Mouse (Mus musculus) stomach, embryonic 14.5 days (tissue): Measurements from ENCODE around the gene Calhm2. TPM values are rescaled to one million over a fixed set of nuclear protein-coding genes. Genes with fewer than 3 reads are reported as not detected.

Source experiments
- ATAC-seq: fragments of 200-750 bp; cut with Nextera tagmentation; 2 replicates; pipeline ENCODE4 v1.8.0; 2017; ENCODE audit warnings: low read depth, moderate TSS enrichment; ENCODE audit not compliant: insufficient number of reproducible peaks, insufficient read depth, low FRiP score
- H3K27ac ChIP-seq: fragments of 300-500 bp; sonication (generic); 2 replicates; pipeline ENCODE4 v1.5.1; 2014; ENCODE audit warnings: mild to moderate bottlenecking, low read length, moderate library complexity, mixed read lengths
- H3K27me3 ChIP-seq: fragments of 300-500 bp; sonication (generic); 2 replicates; pipeline ENCODE4 v1.6.1; 2014; ENCODE audit warnings: low read length, control low read depth, mixed read lengths; ENCODE audit not compliant: control insufficient read depth, insufficient read depth
- H3K36me3 ChIP-seq: fragments of 300-500 bp; sonication (generic); 2 replicates; pipeline ENCODE4 v1.6.1; 2014; ENCODE audit warnings: mild to moderate bottlenecking, control low read depth, low read length, moderate library complexity, mixed read lengths; ENCODE audit not compliant: control insufficient read depth, insufficient read depth
- H3K4me1 ChIP-seq: fragments of 300-500 bp; sonication (generic); 2 replicates; pipeline ENCODE4 v1.6.1; 2014; ENCODE audit warnings: low read length, control low read depth, mixed read lengths; ENCODE audit not compliant: control insufficient read depth, insufficient read depth
- H3K4me2 ChIP-seq: fragments of 300-500 bp; sonication (generic); replicated peaks from 2 replicates; pipeline ENCODE4 v1.6.1; 2014; ENCODE audit warnings: low read depth, low read length, control low read depth
- H3K4me3 ChIP-seq: fragments of 300-500 bp; sonication (generic); 2 replicates; pipeline ENCODE4 v1.5.1; 2014; ENCODE audit warnings: low read depth, low read length, control low read depth
- H3K9ac ChIP-seq: fragments of 300-500 bp; sonication (generic); replicated peaks from 2 replicates; pipeline ENCODE4 v1.6.1; 2014; ENCODE audit warnings: low read depth, mild to moderate bottlenecking, control low read depth, low read length, moderate library complexity, mixed read lengths
- H3K9me3 ChIP-seq: fragments of 300-500 bp; sonication (generic); 2 replicates; pipeline ENCODE4 v1.6.1; 2016; ENCODE audit warnings: low read depth, low read length, control low read depth; ENCODE audit not compliant: control insufficient read depth
- WGBS: fragments of 180-500 bp; shearing (Covaris S2); extraction: QIAGEN DNeasy Blood & Tissue Kit; methylation state at CpG from one replicate; pipeline ENCODE4 v1.1.7; 2014; 5-methylcytosine and 5-hydroxymethylcytosine counted together
- polyA plus RNA-seq: library from polyadenylated mRNA; unstranded; fragments of >200 nt; fragmentation: Nextera tagmentation; extraction: Ambion mirVana; gene quantifications from 2 replicates; pipeline ENCODE4 v1.2.1, GENCODE M21; 2014

Calhm2 gene
- polyA plus RNA-seq, 1 experiment from 2014 or later = 2.3 TPM

GRCm38 (mm10) chr19:47178001-47178400 is 39.9 kb upstream of the Calhm2 start:
- 0 out of 2 replicates have a peak, but pooled peaks have one; percentile 7 for ATAC-seq
- 27% methylated on average over 10 of the region's 10 CpGs for WGBS
- H3K4me1 ChIP-seq = no peaks in the 10 kb centered on the region
- peak overlapping the region; percentile 61; the same call in 1 of the 2 replicates for H3K4me3 ChIP-seq
- no peak overlapping the region for H3K9ac ChIP-seq
- H3K4me2 ChIP-seq = peak overlapping the region; percentile 98
- H3K9me3 ChIP-seq = 0 out of 2 replicates have a peak, but pooled peaks cover 2% of the 10 kb centered on the region
- H3K27ac ChIP-seq = no peak overlapping the region
- no peaks in the 10 kb centered on the region for H3K36me3 ChIP-seq
- no peaks in the 10 kb centered on the region for H3K27me3 ChIP-seq

GRCm38 (mm10) chr19:47176916-47177505 is 38.9 kb upstream of the Calhm2 start:
- Histone ChIP-seq H3K27me3 (no peaks in the 10 kb centered on the region), H3K27ac (no peak overlapping the region), H3K9ac (no peak overlapping the region), H3K4me1 (no peaks in the 10 kb centered on the region), H3K4me3 (no peak overlapping the region), H3K36me3 (no peaks in the 10 kb centered on the region), H3K9me3 (0 out of 2 replicates have a peak, but pooled peaks cover under 1% of the 10 kb centered on the region), H3K4me2 (no peak overlapping the region)
- WGBS = 76% methylated on average over 2 of the region's 2 CpGs
- ATAC-seq = no peak

GRCm38 (mm10) chr19:47175472-47175871 is 37.4 kb upstream of the Calhm2 start:
- H3K4me3 ChIP-seq = no peak overlapping the region
- WGBS = 60% methylated on average over 2 of the region's 2 CpGs
- no peaks in the 10 kb centered on the region for H3K36me3 ChIP-seq
- no peak overlapping the region for H3K27ac ChIP-seq
- no peaks in the 10 kb centered on the region for H3K9me3 ChIP-seq
- no peaks in the 10 kb centered on the region for H3K27me3 ChIP-seq
- no peaks in the 10 kb centered on the region for H3K4me1 ChIP-seq
- no peak for ATAC-seq
- no peak overlapping the region for H3K4me2 ChIP-seq
- no peak overlapping the region for H3K9ac ChIP-seq

DNA sequence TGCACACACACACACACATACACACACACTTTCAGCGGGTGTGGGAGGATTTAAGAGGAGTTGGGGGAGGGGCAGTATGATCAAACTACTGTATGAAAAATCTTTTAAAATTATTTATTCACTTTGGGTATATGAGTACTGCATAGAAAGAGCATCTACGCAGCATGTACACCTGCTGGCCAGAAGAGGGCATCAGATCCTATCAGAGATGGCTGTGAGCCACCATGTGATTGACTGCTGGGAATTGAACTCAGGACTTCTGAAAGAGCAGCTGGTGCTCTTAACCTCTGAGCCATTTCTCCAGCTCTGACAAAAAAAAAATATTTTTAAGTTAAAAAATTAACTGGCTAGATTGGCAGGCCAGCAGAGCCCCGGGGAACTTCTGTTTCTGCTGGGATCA is 36.4 kb upstream of the Calhm2 start:
- Histone ChIP-seq H3K36me3 (no peaks in the 10 kb centered on the region), H3K9ac (no peak overlapping the region), H3K27me3 (no peaks in the 10 kb centered on the region), H3K4me2 (no peak overlapping the region), H3K4me1 (no peaks in the 10 kb centered on the region), H3K9me3 (no peaks in the 10 kb centered on the region), H3K4me3 (no peak overlapping the region), H3K27ac (no peak overlapping the region)
- 54% methylated on average over 3 of the region's 3 CpGs for WGBS
- no peak for ATAC-seq

DNA sequence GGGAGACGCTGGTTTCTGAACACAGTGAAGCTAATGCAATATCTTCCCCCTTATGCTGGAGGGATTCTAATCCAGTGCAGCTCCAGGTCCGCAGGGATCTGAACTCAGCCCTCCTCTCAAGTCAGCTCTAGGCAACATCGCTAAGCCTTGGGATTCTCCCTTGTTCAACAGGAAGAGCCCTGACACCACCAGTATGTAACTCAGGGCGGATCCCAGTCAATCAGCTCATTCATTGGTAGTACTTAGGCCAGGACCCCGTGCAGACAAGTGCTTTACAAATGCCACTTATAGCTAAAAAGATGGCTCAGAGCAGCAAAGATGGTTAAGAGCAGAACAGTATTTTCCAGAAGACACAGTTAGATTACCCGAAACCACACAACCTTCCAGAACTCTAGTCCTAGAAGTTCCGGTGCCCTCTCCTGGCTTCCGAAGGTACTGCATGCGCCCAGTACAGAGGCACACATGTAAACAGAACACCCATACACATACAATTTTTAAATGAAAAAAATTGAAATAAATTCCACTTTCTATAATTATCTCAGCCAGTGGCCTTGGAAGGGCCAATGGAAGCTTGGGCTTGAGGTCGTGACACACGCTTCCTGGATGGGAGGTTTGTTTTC is 30.8 kb upstream of the Calhm2 start:
- no peaks in the 10 kb centered on the region for H3K9me3 ChIP-seq
- no peak; the same call in 1 of the 2 replicates for ATAC-seq

DNA sequence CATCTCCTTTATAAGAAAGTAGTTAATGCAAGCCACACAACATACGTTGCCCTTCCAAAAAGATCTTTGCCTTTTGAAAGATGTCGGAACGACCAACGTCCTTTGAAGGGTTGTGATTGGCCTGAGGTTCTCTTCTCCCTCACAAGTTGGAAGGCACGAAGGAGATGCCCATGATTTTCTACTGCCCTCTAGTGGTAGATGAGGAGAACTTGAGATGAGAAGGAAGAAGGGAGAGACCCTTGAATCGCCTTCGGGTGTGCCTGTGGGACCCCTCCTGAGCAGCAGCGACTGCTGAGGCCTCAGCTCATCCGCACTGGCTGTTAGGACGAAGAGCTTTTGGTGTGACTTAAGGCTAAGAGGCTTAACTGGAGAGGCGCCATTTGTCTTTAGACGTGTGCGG is 30.1 kb upstream of the Calhm2 start:
- Histone ChIP-seq H3K9ac (no peak overlapping the region), H3K27ac (no peak overlapping the region), H3K36me3 (no peaks in the 10 kb centered on the region), H3K4me1 (0 out of 2 replicates have a peak, but pooled peaks cover 3% of the 10 kb centered on the region), H3K27me3 (no peaks in the 10 kb centered on the region), H3K4me3 (no peak overlapping the region), H3K4me2 (peak overlapping the region; percentile 33), H3K9me3 (no peaks in the 10 kb centered on the region)
- ATAC-seq = no peak
- 10% methylated on average over 13 of the region's 13 CpGs for WGBS

More for the DNA sequence above, 30.8 kb upstream of the Calhm2 start:
- WGBS = 26% methylated on average over 11 of the region's 11 CpGs
- no peaks in the 10 kb centered on the region for H3K27me3 ChIP-seq
- no peak overlapping the region for H3K4me3 ChIP-seq
- H3K4me1 ChIP-seq = 0 out of 2 replicates have a peak, but pooled peaks cover 3% of the 10 kb centered on the region
- no peak overlapping the region for H3K27ac ChIP-seq
- no peaks in the 10 kb centered on the region for H3K36me3 ChIP-seq
- H3K9ac ChIP-seq = no peak overlapping the region
- H3K4me2 ChIP-seq = peak overlapping the region; percentile 33

- Histone ChIP-seq H3K4me3 (no peak overlapping the region), H3K27ac (no peak overlapping the region), H3K9me3 (no peaks in the 10 kb centered on the region), H3K4me2 (0 out of 2 replicates have a peak overlapping the region, but pooled peaks have one; percentile 33), H3K27me3 (no peaks in the 10 kb centered on the region), H3K36me3 (no peaks in the 10 kb centered on the region), H3K4me1 (0 out of 2 replicates have a peak, but pooled peaks cover 3% of the 10 kb centered on the region), H3K9ac (no peak overlapping the region)
- WGBS = 51% methylated on average over 7 of the region's 7 CpGs
- no peak for ATAC-seq
Observed at GRCm38 (mm10) chr19:47167617-47168214, 29.6 kb upstream of the Calhm2 start.

GRCm38 (mm10) chr19:47166758-47167157 is 28.7 kb upstream of the Calhm2 start:
- no peak for ATAC-seq

More at GRCm38 (mm10) chr19:47166758-47167157, 28.7 kb upstream of the Calhm2 start:
- Histone ChIP-seq H3K4me3 (no peak overlapping the region), H3K36me3 (no peaks in the 10 kb centered on the region), H3K9me3 (no peaks in the 10 kb centered on the region), H3K4me2 (no peak overlapping the region), H3K27ac (no peak overlapping the region), H3K4me1 (0 out of 2 replicates have a peak, but pooled peaks cover 3% of the 10 kb centered on the region), H3K9ac (no peak overlapping the region), H3K27me3 (no peaks in the 10 kb centered on the region)
- WGBS = 33% methylated on average over 3 of the region's 3 CpGs
